Mouse (Mus musculus) stomach, embryonic 14.5 days (tissue): ENCODE measurements around the gene Plch1. TPM values are rescaled to one million over a fixed set of nuclear protein-coding genes. Genes with fewer than 3 reads are reported as not detected.

Experiments used
- polyA plus RNA-seq: library from polyadenylated mRNA; unstranded; fragments of >200 nt; fragmentation: Nextera tagmentation; extraction: Ambion mirVana; gene quantifications from 2 replicates; pipeline ENCODE4 v1.2.1, GENCODE M21; 2014

Gene Plch1
- polyA plus RNA-seq, 1 experiment from 2014 or later = 11.6 TPM

Other genes starting within 250 kb of the Plch1 start
- gene E130311K13Rik, start 30.0 kb upstream of the Plch1 start, polyA plus RNA-seq = 4.6 and 6.8 TPM in 2 replicates
- gene Slc33a1, start 65.3 kb upstream of the Plch1 start, polyA plus RNA-seq = 15.3 and 19.4 TPM in 2 replicates
- 51.8 and 53.0 TPM in 2 replicates for gene Gmps, start 76.6 kb upstream of the Plch1 start, polyA plus RNA-seq
- 0.03 and 0.09 TPM in 2 replicates for gene Vmn2r1, start 182.1 kb upstream of the Plch1 start, polyA plus RNA-seq
- not detected in 2 replicates for gene Vmn2r2, start 242.5 kb upstream of the Plch1 start, polyA plus RNA-seq